Mouse (Mus musculus) CH12F3 (cell line): ENCODE results near the gene Gm9507.
"Not testable (repeated sequence)": the region's sequence is repeated elsewhere in the genome, so short reads cannot be mapped to it uniquely, and the experiment has no call there.

Source experiments
- in situ Hi-C: fragments of 300-500 bp; cut with MboI; formaldehyde crosslinking; loops from 2 replicates; pipeline ENCODE4 v1.14.3; 2020; ENCODE audit warnings: low sequenced_read_pairs

Gene Gm9507

GRCm38 (mm10) chr10:77772142-77772541 lies 39.5 kb downstream of the Gm9507 start:
- in situ Hi-C loops = not testable (repeated sequence)

- in situ Hi-C loops = not testable (repeated sequence)
Observed at GRCm38 (mm10) chr10:77771225-77771624, 40.4 kb downstream of the Gm9507 start, which contains the start of gene Gm3238. Gene Gm3238, minus strand, starts transcription at chr10:77771325.

GRCm38 (mm10) chr10:77769727-77770126 lies 41.9 kb downstream of the Gm9507 start:
- in situ Hi-C loops = no loop called here
